Mouse (Mus musculus) kidney, embryonic 14.5 days (tissue): ENCODE measurements at regions not wholly inside any gene's neighbourhood (a gene's known extent, or its start where the extent isn't known, plus 50 kb on each side); places are given as distances from the start of the nearest gene placed in this dataset.

ENCODE experiments used
- ATAC-seq: fragments of 200-750 bp; cut with Nextera tagmentation; 2 replicates; pipeline ENCODE4 v1.8.0; 2017; ENCODE audit warnings: moderate number of reproducible peaks, mild to moderate bottlenecking, moderate TSS enrichment, moderate library complexity; ENCODE audit not compliant: low FRiP score, low TSS enrichment
- H3K27ac ChIP-seq: fragments of 300-500 bp; sonication (generic); 2 replicates; pipeline ENCODE4 v1.5.1; 2014; ENCODE audit warnings: low read depth, mild to moderate bottlenecking, low read length, moderate library complexity, mixed read lengths
- H3K27me3 ChIP-seq: fragments of 300-500 bp; sonication (generic); 2 replicates; pipeline ENCODE4 v1.6.1; 2014; ENCODE audit warnings: mild to moderate bottlenecking, low read length; ENCODE audit not compliant: control insufficient read depth, insufficient read depth
- H3K36me3 ChIP-seq: fragments of 300-500 bp; sonication (generic); 2 replicates; pipeline ENCODE4 v1.6.1; 2014; ENCODE audit warnings: low read length, mixed read lengths; ENCODE audit not compliant: control insufficient read depth, insufficient read depth
- H3K4me1 ChIP-seq: fragments of 300-500 bp; sonication (generic); 2 replicates; pipeline ENCODE4 v1.6.1; 2014; ENCODE audit warnings: low read length, mixed read lengths; ENCODE audit not compliant: control insufficient read depth, insufficient read depth
- H3K4me2 ChIP-seq: fragments of 300-500 bp; sonication (generic); replicated peaks from 2 replicates; pipeline ENCODE4 v1.6.1; 2014; ENCODE audit warnings: low read depth, mild to moderate bottlenecking, low read length
- H3K4me3 ChIP-seq: fragments of 300-500 bp; sonication (generic); 2 replicates; pipeline ENCODE4 v1.5.1; 2014; ENCODE audit warnings: mild to moderate bottlenecking, low read length
- H3K9ac ChIP-seq: fragments of 300-500 bp; sonication (generic); 2 replicates; pipeline ENCODE4 v1.6.1; 2014; ENCODE audit warnings: low read depth, mild to moderate bottlenecking, low read length, moderate library complexity
- H3K9me3 ChIP-seq: fragments of 300-500 bp; sonication (generic); 2 replicates; pipeline ENCODE4 v1.6.1; 2016; ENCODE audit warnings: low read length; ENCODE audit not compliant: control insufficient read depth
- WGBS: fragments of 180-500 bp; shearing (Covaris S2); extraction: QIAGEN DNeasy Blood & Tissue Kit; methylation state at CpG from one replicate; pipeline ENCODE4 v1.1.7; 2014; 5-methylcytosine and 5-hydroxymethylcytosine counted together

GRCm38 (mm10) chr1:77028216-77028615, 486.7 kb downstream of the Epha4 start:
- Histone ChIP-seq H3K27me3 (no peaks in the 10 kb centered on the region), H3K27ac (no peak overlapping the region), H3K4me2 (no peak overlapping the region), H3K4me3 (no peak overlapping the region), H3K4me1 (no peaks in the 10 kb centered on the region), H3K36me3 (no peaks in the 10 kb centered on the region), H3K9ac (no peak overlapping the region), H3K9me3 (no peaks in the 10 kb centered on the region)
- 85% methylated on average over 6 of the region's 6 CpGs for WGBS
- no peak for ATAC-seq

- WGBS, result 72% methylated on average over 6 of the region's 6 CpGs
- Histone ChIP-seq H3K4me3 (no peak overlapping the region), H3K36me3 (no peaks in the 10 kb centered on the region), H3K4me1 (no peaks in the 10 kb centered on the region), H3K9me3 (no peaks in the 10 kb centered on the region), H3K4me2 (no peak overlapping the region), H3K27me3 (no peaks in the 10 kb centered on the region), H3K27ac (no peak overlapping the region), H3K9ac (no peak overlapping the region)
- no peak for ATAC-seq
Observed at GRCm38 (mm10) chr1:77029091-77029490, 485.8 kb downstream of the Epha4 start.

DNA sequence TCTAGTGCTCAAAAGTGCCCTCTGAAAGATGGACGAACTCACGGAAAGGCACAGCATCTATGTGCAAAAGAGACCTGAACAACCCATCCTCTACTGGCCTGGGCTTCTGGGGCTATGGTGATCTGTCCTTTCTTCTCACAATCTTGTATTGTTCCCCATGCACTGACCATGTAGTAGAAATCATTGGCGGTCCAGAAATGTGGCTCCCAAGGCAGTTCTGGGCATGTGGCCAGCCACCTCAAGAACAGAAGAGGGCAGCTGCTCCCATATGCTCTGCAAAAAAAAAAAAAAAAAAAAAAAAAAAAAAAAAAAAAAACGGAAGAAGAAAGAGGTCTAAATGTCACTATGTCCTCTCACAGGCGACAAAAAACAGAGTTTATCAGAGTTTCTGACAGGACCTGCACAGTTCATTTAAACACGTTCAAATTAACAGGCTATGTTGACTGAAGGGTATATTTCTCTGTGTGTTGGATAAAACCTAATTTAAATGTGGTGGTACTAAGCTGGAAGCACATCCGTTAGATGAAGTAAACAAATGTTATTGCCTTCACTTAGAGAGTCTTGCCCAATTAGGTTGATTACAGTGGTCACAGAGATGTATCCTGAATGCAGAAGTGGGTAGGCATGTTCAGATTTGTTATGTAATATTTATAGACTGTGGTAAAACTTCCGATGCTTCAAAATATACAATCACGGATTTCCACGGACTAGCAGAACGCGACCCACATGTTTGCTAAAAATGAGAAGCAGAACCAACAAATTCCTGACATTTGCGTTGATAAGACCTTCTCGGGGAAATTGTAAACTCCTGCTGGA, 470.9 kb downstream of the Epha4 start:
- Histone ChIP-seq H3K27ac (no peak overlapping the region), H3K9ac (no peak overlapping the region), H3K27me3 (no peaks in the 10 kb centered on the region), H3K4me2 (no peak overlapping the region), H3K36me3 (no peaks in the 10 kb centered on the region), H3K4me1 (no peaks in the 10 kb centered on the region), H3K9me3 (peaks cover 5% of the 10 kb centered on the region; the same call in 1 of the 2 replicates), H3K4me3 (no peak overlapping the region)
- 82% methylated on average over 14 of the region's 14 CpGs for WGBS
- ATAC-seq, result no peak

GRCm38 (mm10) chr1:77048720-77049406, 466.0 kb downstream of the Epha4 start:
- H3K9ac ChIP-seq, result no peak overlapping the region
- no peaks in the 10 kb centered on the region for H3K4me1 ChIP-seq
- ATAC-seq, result no peak
- H3K27me3 ChIP-seq, result no peaks in the 10 kb centered on the region
- H3K36me3 ChIP-seq, result no peaks in the 10 kb centered on the region
- H3K27ac ChIP-seq, result no peak overlapping the region
- no peaks in the 10 kb centered on the region for H3K9me3 ChIP-seq
- H3K4me3 ChIP-seq, result no peak overlapping the region
- H3K4me2 ChIP-seq, result no peak overlapping the region
- 97% methylated on average over 7 of the region's 7 CpGs for WGBS

DNA sequence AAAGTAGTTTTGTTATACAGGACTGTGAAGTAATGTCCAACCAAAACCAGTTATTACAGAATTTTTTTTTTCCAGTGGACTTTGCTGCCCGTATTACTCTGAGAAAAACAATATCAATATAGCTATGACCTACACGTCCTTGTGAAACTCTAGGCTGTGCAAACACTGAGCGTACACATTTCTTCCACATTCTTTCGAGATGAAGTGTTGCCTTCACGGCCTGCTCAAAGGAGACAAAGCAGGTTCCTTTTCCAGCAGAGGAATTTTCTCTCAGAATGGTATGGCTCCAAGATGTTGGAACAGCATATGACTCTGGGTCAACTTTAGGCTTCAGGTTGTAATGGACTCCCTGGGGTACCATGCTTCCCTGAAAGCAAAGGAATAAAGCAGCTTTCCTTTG, 463.6 kb downstream of the Epha4 start:
- H3K4me2 ChIP-seq, result no peak overlapping the region
- H3K27me3 ChIP-seq, result no peaks in the 10 kb centered on the region
- H3K9ac ChIP-seq, result no peak overlapping the region
- H3K9me3 ChIP-seq, result no peaks in the 10 kb centered on the region
- ATAC-seq, result no peak
- no peak overlapping the region for H3K4me3 ChIP-seq
- H3K27ac ChIP-seq, result no peak overlapping the region
- no peaks in the 10 kb centered on the region for H3K4me1 ChIP-seq
- H3K36me3 ChIP-seq, result no peaks in the 10 kb centered on the region
- 72% methylated on average over 5 of the region's 5 CpGs for WGBS

GRCm38 (mm10) chr1:77053837-77054540, 460.9 kb downstream of the Epha4 start:
- 77% methylated on average over 4 of the region's 4 CpGs for WGBS
- Histone ChIP-seq H3K9ac (no peak overlapping the region), H3K4me2 (no peak overlapping the region), H3K4me1 (no peaks in the 10 kb centered on the region), H3K27ac (no peak overlapping the region), H3K27me3 (no peaks in the 10 kb centered on the region), H3K9me3 (no peaks in the 10 kb centered on the region), H3K4me3 (no peak overlapping the region), H3K36me3 (no peaks in the 10 kb centered on the region)
- ATAC-seq, result no peak

DNA sequence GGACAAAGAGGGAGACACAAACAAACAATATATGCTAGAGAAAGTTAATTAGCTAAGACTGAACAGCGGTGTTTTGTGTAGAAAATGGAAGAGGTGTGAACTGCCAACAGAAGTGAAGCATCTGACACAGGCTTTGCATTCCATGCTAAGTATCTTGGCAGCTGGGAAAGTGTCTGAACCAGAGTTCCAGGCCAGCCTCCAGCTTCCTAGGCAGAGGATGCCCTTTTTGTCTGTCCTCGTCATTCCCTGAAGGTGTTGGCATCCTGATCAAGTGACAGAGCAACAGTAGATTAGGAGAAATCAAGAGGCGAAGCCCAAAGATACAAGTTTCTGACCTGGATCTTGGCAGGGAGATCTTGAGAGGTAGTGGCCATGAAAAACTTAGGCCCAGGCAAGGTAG, 452.4 kb downstream of the Epha4 start:
- H3K4me1 ChIP-seq, result no peaks in the 10 kb centered on the region
- no peaks in the 10 kb centered on the region for H3K9me3 ChIP-seq
- H3K4me3 ChIP-seq, result no peak overlapping the region
- H3K36me3 ChIP-seq, result no peaks in the 10 kb centered on the region
- no peak overlapping the region for H3K4me2 ChIP-seq
- no peak for ATAC-seq
- peaks cover 3% of the 10 kb centered on the region; the same call in 1 of the 2 replicates for H3K27me3 ChIP-seq
- 85% methylated on average over 3 of the region's 3 CpGs for WGBS
- H3K27ac ChIP-seq, result no peak overlapping the region
- no peak overlapping the region for H3K9ac ChIP-seq

DNA sequence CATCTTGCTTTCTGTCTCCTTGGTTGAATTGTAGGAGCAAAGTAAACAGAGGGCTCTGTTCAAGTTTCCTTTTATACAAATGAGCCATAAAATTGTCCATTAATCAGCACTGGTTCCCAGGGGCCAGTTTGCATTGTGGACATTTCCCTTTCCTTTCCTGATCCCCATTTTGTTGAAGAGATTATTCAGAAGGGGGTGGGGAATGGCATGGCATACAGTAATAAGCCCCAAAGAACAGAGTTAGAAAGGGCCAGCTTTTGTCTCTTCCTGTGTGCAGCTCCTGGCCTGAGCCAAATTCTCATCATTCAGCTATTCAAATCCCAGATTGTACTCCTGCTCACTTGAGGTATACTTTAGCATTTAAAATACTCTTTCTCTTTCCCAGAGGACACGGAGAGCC, 441.8 kb downstream of the Epha4 start:
- no peak overlapping the region for H3K4me3 ChIP-seq
- H3K4me2 ChIP-seq, result no peak overlapping the region
- H3K27ac ChIP-seq, result no peak overlapping the region
- ATAC-seq, result no peak
- H3K4me1 ChIP-seq, result peaks cover 4% of the 10 kb centered on the region
- H3K36me3 ChIP-seq, result no peaks in the 10 kb centered on the region
- 68% methylated on average over 1 of the region's 1 CpGs for WGBS
- H3K27me3 ChIP-seq, result no peaks in the 10 kb centered on the region
- no peaks in the 10 kb centered on the region for H3K9me3 ChIP-seq
- no peak overlapping the region for H3K9ac ChIP-seq
